Mouse (Mus musculus) layer of hippocampus, adult 2 months (tissue): ENCODE data around the gene Tbx2. TPM values are rescaled to one million over a fixed set of nuclear protein-coding genes. Genes with fewer than 3 reads are reported as not detected.

Experiments
- DNase-seq, 2 experiments: peaks; one replicate each; pipeline ENCODE4 v3.0.0; 2022; ENCODE audit warnings: low spot score in 2 of 2
- H3K27ac ChIP-seq: fragments of 200-600 bp; 2 replicates; pipeline ENCODE4 v1.8.1; 2022
- H3K4me3 ChIP-seq: fragments of 200-600 bp; 2 replicates; pipeline ENCODE4 v1.8.1; 2022; ENCODE audit warnings: mild to moderate bottlenecking
- CTCF ChIP-seq: fragments of 200-600 bp; conservative IDR thresholded peaks from 2 replicates; pipeline ENCODE4 v1.8.1; 2022; ENCODE audit warnings: antibody characterized with exemption, mild to moderate bottlenecking, moderate library complexity
- total RNA-seq, 2 experiments: library from RNA; stranded (reverse); gene quantifications; 2 replicates each; pipeline ENCODE4 v1.2.3; 2021

Tbx2 gene
- total RNA-seq, 2 experiments from 2014 or later: 1.5 to 1.6 TPM

- no peak for TF ChIP-seq CTCF
- DNase-seq: no peak
- Histone ChIP-seq H3K4me3 (no peak overlapping the region), H3K27ac (no peak overlapping the region)
Observed at GRCm38 (mm10) chr11:85829520-85830440, 2.6 kb upstream of the Tbx2 start.

- no peak overlapping the region for H3K4me3 ChIP-seq
- no peak for DNase-seq
- no peak overlapping the region for H3K27ac ChIP-seq
- TF ChIP-seq CTCF: peak; percentile 24
Observed at GRCm38 (mm10) chr11:85830901-85831341, 1.4 kb upstream of the Tbx2 start.

- no peak for TF ChIP-seq CTCF
- DNase-seq: no peak
- Histone ChIP-seq H3K27ac (no peak overlapping the region), H3K4me3 (no peak overlapping the region; the same call in 1 of the 2 replicates)
Observed at GRCm38 (mm10) chr11:85831656-85832230, 608 bp upstream of the Tbx2 start.

GRCm38 (mm10) chr11:85833081-85833521, 750 bp downstream of the Tbx2 start:
- H3K27ac ChIP-seq: no peak overlapping the region
- H3K4me3 ChIP-seq: peak overlapping the region; percentile 12; the same call in 1 of the 2 replicates
- no peak for TF ChIP-seq CTCF

GRCm38 (mm10) chr11:85833761-85834385, 1.5 kb downstream of the Tbx2 start:
- H3K27ac ChIP-seq: no peak overlapping the region
- TF ChIP-seq CTCF: no peak
- DNase-seq: no peak
- H3K4me3 ChIP-seq: no peak overlapping the region

More at GRCm38 (mm10) chr11:85833081-85833521, 750 bp downstream of the Tbx2 start:
- DNase-seq: no peak

GRCm38 (mm10) chr11:85834386-85834931, 2.1 kb downstream of the Tbx2 start:
- no peak for TF ChIP-seq CTCF
- H3K4me3 ChIP-seq: no peak overlapping the region
- no peak overlapping the region for H3K27ac ChIP-seq
- DNase-seq: no peak

- H3K4me3 ChIP-seq: no peak overlapping the region
- no peak for DNase-seq
Observed at GRCm38 (mm10) chr11:85835001-85835752, 2.8 kb downstream of the Tbx2 start.

GRCm38 (mm10) chr11:85835753-85836522, 3.6 kb downstream of the Tbx2 start:
- H3K4me3 ChIP-seq: no peak overlapping the region
- no peak overlapping the region for H3K27ac ChIP-seq
- DNase-seq: no peak
- no peak for TF ChIP-seq CTCF

More at GRCm38 (mm10) chr11:85835001-85835752, 2.8 kb downstream of the Tbx2 start:
- H3K27ac ChIP-seq: no peak overlapping the region
- no peak for TF ChIP-seq CTCF

GRCm38 (mm10) chr11:85836523-85837290, 4.4 kb downstream of the Tbx2 start:
- DNase-seq: no peak
- no peak for TF ChIP-seq CTCF
- H3K4me3 ChIP-seq: no peak overlapping the region
- H3K27ac ChIP-seq: no peak overlapping the region

GRCm38 (mm10) chr11:85837291-85837647, 4.9 kb downstream of the Tbx2 start:
- H3K4me3 ChIP-seq: no peak overlapping the region
- DNase-seq: no peak
- no peak overlapping the region for H3K27ac ChIP-seq
- no peak for TF ChIP-seq CTCF
